Mouse (Mus musculus) C2C12 (cell line): ENCODE measurements around the gene Fbxo21.

Source experiments
- CTCF ChIP-seq: IDR thresholded peaks from one replicate; pipeline ENCODE4 v1.5.1; 2011; ENCODE audit not compliant: control insufficient read depth, insufficient read depth, insufficient read length
- MAX ChIP-seq: IDR thresholded peaks from one replicate; pipeline ENCODE4 v1.6.1; 2011; ENCODE audit warnings: mild to moderate bottlenecking, control low read depth
- MYOD1 ChIP-seq: IDR thresholded peaks from one replicate; pipeline ENCODE4 v1.6.1; 2011; ENCODE audit warnings: low read depth; ENCODE audit not compliant: control insufficient read depth, insufficient read length

DNA sequence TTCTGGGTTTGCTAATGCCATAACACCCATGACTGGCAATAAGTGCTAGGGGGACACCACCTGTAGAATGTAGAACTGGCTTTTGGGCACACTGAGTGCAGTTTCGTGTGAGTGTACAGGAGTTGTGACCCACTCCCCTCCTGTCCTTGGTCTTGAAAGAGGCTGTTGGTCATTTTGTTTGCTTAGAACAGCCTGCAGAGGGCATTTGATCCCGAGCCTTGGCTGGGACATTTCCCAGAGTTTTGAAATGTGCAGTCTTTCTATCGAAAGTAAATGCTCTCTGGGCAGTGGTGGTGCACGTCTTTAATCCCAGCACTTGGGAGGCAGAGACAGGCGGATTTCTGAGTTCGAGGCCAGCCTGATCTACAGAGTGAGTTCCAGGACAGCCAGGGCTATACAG, 19.4 kb downstream of the Fbxo21 start:
- TF ChIP-seq CTCF (no peak), MAX (no peak), MYOD1 (no peak)
